Mouse (Mus musculus): Measurements from ENCODE around the gene 9030612E09Rik. TPM values are rescaled to one million over a fixed set of nuclear protein-coding genes. Genes with fewer than 3 reads are reported as not detected.
A peak's percentile ranks its signal among the peaks of the same experiment; 100 is the strongest.

9030612E09Rik gene
- 2.7 and 2.8 TPM in 2 replicates for polyA plus RNA-seq (2015; fragmentation: Nextera tagmentation; extraction: Ambion mirVana)

DNA sequence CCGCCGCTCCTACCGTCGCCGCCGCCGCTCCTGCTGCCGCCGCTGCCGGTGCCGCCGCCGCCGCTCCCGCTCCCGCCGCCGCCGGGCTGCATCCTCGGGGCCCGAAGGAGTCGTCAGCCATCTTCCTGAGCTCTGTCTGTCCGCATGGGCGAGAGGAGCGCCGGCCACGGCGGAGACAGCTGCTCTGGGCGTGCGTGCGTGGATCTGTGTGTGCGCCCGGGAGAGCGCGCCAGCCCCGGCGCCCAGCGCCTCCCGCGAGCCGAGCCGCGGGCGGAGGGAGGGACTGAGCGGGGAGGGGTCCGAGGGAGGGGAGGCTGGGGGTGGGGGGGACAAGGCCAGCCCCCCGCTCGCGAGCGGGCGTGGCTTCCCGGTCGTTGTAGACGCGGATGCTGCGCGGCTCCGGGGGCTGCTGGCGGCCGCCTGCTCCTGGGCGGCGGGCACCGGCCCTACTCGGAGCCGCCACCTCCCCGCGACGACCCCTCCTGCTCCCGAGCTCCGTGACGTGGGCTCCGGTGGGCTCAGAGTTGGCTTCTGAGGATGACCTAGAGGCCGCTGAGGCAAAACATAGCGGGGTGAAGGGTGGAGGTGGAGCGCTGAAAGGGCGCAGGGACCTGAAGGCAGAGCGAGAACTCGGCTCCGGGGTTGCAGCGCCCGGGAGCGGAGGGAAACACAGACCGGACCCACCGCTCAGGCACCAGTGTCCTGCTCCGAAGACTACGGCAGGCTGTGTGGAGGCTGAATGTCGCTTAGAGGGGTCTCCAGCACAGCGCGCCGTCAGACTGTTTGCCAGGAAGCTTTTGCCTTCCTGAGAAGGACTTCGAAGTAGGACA lies at the start of gene 9030612E09Rik, which contains the start of gene Sobp:
TSS of gene 9030612E09Rik (plus strand) at position 379 of the 830 bp plus-strand sequence.
TSS of gene Sobp (minus strand) at position 205 of the 830 bp plus-strand sequence.
- H3K9me3 ChIP-seq: no peaks in the 10 kb centered on the region
- peak within 1 kb of the TSS; percentile 99 for H3K9ac ChIP-seq
- H3K27me3 ChIP-seq: peaks cover 3% of the 10 kb centered on the region; the same call in 1 of the 2 replicates
- H3K36me3 ChIP-seq: no peaks in the 10 kb centered on the region
- peaks cover 41% of the 10 kb centered on the region for H3K4me1 ChIP-seq (replicated peaks)
- H3K4me3 ChIP-seq: peak within 1 kb of the TSS; percentile 94
- ATAC-seq (ENCODE audit: low FRiP score): peak; percentile 89
- WGBS: under 1% methylated on average over 72 of the region's 91 CpGs
- H3K27ac ChIP-seq: peak within 1 kb of the TSS; percentile 99
- peak within 1 kb of the TSS; percentile 88 for H3K4me2 ChIP-seq

DNA sequence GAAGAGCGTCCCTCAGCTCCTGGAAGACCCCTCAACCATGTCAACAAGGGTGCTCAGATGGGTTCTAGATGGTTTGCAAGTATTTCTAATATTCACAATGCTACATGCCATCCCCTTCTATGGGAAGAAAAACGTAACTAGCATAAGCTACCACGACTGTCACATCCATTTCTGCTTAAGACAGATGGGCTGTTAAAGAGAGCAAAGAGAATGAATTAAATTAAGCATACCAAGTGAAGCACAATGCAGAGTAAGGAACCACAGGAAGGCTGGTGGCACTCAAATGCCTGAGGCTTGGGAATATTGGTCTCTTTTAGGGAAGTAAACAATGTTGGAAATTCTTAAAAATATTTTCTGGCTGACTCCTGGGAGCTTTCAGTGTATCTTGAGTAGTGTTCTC lies 45.8 kb upstream of the 9030612E09Rik start:
- no peaks in the 10 kb centered on the region for H3K27me3 ChIP-seq
- 0 out of 2 replicates have a peak, but pooled peaks have one; percentile 32 for ATAC-seq (ENCODE audit: low FRiP score)
- H3K4me3 ChIP-seq: no peak overlapping the region
- no peak overlapping the region for H3K4me2 ChIP-seq
- no peak overlapping the region for H3K9ac ChIP-seq
- H3K36me3 ChIP-seq: peaks cover 15% of the 10 kb centered on the region; the same call in 1 of the 2 replicates
- H3K9me3 ChIP-seq: no peaks in the 10 kb centered on the region
- H3K4me1 ChIP-seq (replicated peaks): peaks cover 33% of the 10 kb centered on the region
- whole genome bisulfite sequencing: 14% methylated on average over 3 of the region's 3 CpGs
- H3K27ac ChIP-seq: no peak overlapping the region

DNA sequence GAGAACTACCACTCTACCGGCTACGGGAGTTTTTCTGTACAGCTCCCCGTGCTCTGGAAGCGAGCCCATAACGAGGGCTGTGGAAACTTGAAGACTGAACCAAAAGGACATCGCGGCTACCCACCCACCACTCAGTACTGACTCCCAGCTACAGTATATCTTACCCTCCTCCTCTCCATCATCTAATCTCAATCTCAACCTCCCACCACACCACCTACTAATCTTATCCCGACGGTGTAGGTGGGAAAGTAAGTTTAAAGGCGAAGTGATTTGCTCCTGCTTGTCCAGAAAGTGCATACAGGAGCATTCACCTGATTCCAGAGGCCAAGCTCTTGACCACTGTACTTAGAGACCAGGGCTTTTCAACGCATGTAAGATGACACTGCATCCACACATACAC lies 40.5 kb upstream of the 9030612E09Rik start:
- ATAC-seq (ENCODE audit: low FRiP score): no peak
- H3K36me3 ChIP-seq: peaks cover 4% of the 10 kb centered on the region
- 91% methylated on average over 11 of the region's 11 CpGs for WGBS
- H3K27ac ChIP-seq: no peak overlapping the region
- H3K9me3 ChIP-seq: no peaks in the 10 kb centered on the region
- H3K9ac ChIP-seq: no peak overlapping the region
- H3K27me3 ChIP-seq: no peaks in the 10 kb centered on the region
- no peak overlapping the region for H3K4me3 ChIP-seq
- no peak overlapping the region for H3K4me2 ChIP-seq
- peaks cover 14% of the 10 kb centered on the region for H3K4me1 ChIP-seq (replicated peaks)

DNA sequence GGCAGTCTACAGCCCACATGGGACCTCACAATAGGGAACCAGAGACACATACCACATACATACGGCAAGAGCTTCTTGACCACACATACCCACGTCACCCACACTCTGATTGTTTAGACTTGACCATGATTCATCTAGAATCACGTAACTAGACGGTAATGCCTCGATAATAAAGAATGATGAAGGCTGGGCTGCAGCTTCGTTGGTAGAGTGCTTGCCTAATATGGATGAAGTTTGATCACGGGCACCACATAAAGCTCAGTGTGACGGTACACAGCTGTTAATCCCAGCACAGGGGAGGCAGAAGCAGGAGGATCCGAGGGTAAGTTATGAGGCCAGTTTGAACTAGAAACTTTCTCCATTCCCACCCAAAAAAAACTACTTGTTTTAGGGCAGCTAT lies 31.3 kb upstream of the 9030612E09Rik start:
- H3K9ac ChIP-seq: no peak overlapping the region
- H3K4me3 ChIP-seq: no peak overlapping the region
- no peaks in the 10 kb centered on the region for H3K27me3 ChIP-seq
- H3K27ac ChIP-seq: no peak overlapping the region
- no peak for ATAC-seq (ENCODE audit: low FRiP score)
- WGBS: 86% methylated on average over 9 of the region's 9 CpGs
- no peaks in the 10 kb centered on the region for H3K4me1 ChIP-seq (replicated peaks)
- no peak overlapping the region for H3K4me2 ChIP-seq
- H3K9me3 ChIP-seq: no peaks in the 10 kb centered on the region
- 0 out of 2 replicates have a peak, but pooled peaks cover 3% of the 10 kb centered on the region for H3K36me3 ChIP-seq

DNA sequence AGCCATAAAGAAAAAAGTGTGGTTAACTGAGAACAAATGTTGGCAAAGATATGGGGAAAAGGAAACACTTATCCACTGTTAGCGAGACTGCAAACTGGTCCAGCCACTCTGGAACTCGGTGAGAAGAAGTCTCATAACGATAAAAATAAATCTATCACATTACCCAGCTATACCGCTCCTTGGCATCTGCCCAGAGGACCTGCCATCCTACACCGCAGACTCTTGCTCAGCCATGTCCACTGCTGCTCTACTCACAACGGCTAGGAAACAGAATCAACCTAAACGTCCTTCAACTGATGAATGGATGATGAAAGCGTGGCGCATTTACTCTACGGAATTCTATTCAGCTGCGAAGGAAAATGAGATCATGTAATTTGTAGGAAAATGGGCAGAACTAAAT lies 26.0 kb upstream of the 9030612E09Rik start:
- Histone ChIP-seq H3K9me3 (no peaks in the 10 kb centered on the region), H3K27ac (no peak overlapping the region), H3K4me2 (no peak overlapping the region), H3K4me1 (replicated peaks) (peaks cover 6% of the 10 kb centered on the region; the same call in 1 of the 2 replicates), H3K27me3 (no peaks in the 10 kb centered on the region), H3K4me3 (no peak overlapping the region), H3K36me3 (0 out of 2 replicates have a peak, but pooled peaks cover 3% of the 10 kb centered on the region), H3K9ac (no peak overlapping the region)
- ATAC-seq (ENCODE audit: low FRiP score): no peak
- 85% methylated on average over 11 of the region's 11 CpGs for WGBS

DNA sequence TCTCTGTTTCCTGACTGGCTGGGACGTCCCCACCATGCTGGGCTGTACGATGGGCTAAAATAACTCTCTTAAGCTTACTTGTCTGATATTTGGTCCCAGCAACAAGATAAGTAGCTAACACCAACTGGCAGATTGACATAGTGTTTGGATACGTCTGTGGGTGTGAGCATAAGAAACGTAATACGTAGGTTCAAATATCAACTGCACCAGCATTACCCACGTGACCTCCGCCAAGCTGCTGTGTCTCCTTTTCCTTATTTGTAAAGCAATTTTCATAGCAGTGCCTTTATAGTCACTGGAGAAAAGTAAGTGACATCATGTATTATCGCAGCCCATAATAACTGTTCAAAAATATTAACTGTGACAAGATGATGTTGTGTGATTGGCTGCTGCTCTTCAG lies 21.9 kb upstream of the 9030612E09Rik start:
- 0 out of 2 replicates have a peak, but pooled peaks cover 3% of the 10 kb centered on the region for H3K36me3 ChIP-seq
- H3K4me2 ChIP-seq: no peak overlapping the region
- H3K27ac ChIP-seq: no peak overlapping the region
- H3K4me3 ChIP-seq: no peak overlapping the region
- H3K9me3 ChIP-seq: no peaks in the 10 kb centered on the region
- H3K9ac ChIP-seq: no peak overlapping the region
- peaks cover 30% of the 10 kb centered on the region for H3K4me1 ChIP-seq (replicated peaks)
- H3K27me3 ChIP-seq: no peaks in the 10 kb centered on the region
- no peak for ATAC-seq (ENCODE audit: low FRiP score)
- 83% methylated on average over 8 of the region's 8 CpGs for WGBS

DNA sequence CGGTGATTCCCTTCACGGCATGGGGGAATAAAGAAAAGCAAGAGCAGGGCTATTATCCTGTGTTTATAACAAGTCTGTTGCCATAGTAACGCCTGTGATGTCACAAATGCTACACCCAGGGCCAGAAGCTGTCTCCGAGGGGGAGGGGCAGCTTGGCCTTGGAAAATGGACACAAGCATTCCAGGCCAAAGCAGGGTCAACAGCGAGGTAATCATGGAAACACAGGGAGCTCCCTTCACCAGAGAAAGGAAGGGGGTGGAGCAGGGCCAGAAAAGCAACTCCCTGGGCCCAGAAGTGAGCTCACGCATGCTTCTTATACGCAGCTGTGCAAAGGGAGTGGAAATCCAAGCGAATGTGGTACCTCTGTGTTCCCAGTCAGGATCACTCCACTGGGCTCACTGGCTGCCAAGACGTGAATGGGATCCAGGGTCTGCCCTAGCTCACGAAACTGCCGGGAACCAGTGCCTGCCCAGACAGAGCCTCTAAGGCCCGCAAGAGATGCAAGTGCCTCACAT lies 19.4 kb upstream of the 9030612E09Rik start:
- Histone ChIP-seq H3K4me3 (0 out of 2 replicates have a peak overlapping the region, but pooled peaks have one; percentile 4), H3K27me3 (no peaks in the 10 kb centered on the region), H3K9ac (no peak overlapping the region), H3K4me1 (replicated peaks) (peaks cover 26% of the 10 kb centered on the region), H3K4me2 (peak overlapping the region; percentile 46), H3K27ac (peak overlapping the region; percentile 81), H3K36me3 (peaks cover 2% of the 10 kb centered on the region; the same call in 1 of the 2 replicates), H3K9me3 (no peaks in the 10 kb centered on the region)
- WGBS: 4% methylated on average over 12 of the region's 12 CpGs
- ATAC-seq (ENCODE audit: low FRiP score): peak; percentile 76

DNA sequence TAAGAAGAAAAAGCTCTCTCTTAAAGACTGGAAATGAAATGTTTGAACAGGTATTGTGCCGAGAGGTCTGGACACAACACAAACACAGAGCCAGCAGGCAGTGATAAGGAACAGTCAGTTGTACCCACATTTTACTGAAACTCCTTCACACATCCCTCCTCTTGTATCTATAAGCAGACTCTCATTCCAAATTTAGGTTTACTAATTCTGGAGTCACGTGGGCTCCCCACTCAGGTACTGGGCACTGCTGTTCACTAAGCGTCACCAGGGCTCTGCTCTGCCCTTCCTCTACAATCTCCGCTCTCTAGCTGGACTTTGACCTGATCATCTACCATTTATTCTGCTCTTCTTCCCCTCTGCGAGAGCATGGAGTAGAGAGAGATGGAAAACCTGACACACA lies 15.6 kb upstream of the 9030612E09Rik start:
- no peaks in the 10 kb centered on the region for H3K27me3 ChIP-seq
- no peaks in the 10 kb centered on the region for H3K9me3 ChIP-seq
- H3K4me2 ChIP-seq: no peak overlapping the region
- H3K27ac ChIP-seq: no peak overlapping the region
- WGBS: 85% methylated on average over 5 of the region's 5 CpGs
- ATAC-seq (ENCODE audit: low FRiP score): no peak
- no peak overlapping the region for H3K4me3 ChIP-seq
- H3K9ac ChIP-seq: no peak overlapping the region
- H3K36me3 ChIP-seq: peaks cover 6% of the 10 kb centered on the region; the same call in 1 of the 2 replicates
- H3K4me1 ChIP-seq (replicated peaks): peaks cover 30% of the 10 kb centered on the region

DNA sequence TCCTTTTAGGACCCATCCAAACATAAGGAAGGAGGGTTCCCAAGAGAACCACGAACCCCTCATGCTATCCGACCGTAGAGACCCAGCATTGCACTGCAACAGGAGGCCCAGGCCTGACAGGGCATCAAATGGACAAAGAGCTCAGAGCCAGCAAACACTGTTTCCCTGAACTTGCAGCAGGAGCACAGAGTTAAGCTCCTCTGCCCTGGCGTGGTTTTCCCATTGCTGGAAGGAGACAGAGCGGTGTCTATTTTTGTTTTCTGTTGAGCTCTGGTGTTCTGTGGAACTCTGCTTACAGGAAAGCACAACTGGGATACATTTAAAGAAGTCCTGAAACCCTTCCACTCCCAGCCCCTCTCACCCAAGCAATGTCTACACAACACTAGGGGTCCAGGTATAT lies 15.2 kb upstream of the 9030612E09Rik start:
- peaks cover 6% of the 10 kb centered on the region; the same call in 1 of the 2 replicates for H3K36me3 ChIP-seq
- no peak overlapping the region for H3K4me2 ChIP-seq
- H3K4me3 ChIP-seq: no peak overlapping the region
- H3K9me3 ChIP-seq: no peaks in the 10 kb centered on the region
- H3K9ac ChIP-seq: no peak overlapping the region
- WGBS: 76% methylated on average over 5 of the region's 5 CpGs
- H3K27me3 ChIP-seq: no peaks in the 10 kb centered on the region
- ATAC-seq (ENCODE audit: low FRiP score): no peak
- H3K4me1 ChIP-seq (replicated peaks): peaks cover 26% of the 10 kb centered on the region
- no peak overlapping the region for H3K27ac ChIP-seq

DNA sequence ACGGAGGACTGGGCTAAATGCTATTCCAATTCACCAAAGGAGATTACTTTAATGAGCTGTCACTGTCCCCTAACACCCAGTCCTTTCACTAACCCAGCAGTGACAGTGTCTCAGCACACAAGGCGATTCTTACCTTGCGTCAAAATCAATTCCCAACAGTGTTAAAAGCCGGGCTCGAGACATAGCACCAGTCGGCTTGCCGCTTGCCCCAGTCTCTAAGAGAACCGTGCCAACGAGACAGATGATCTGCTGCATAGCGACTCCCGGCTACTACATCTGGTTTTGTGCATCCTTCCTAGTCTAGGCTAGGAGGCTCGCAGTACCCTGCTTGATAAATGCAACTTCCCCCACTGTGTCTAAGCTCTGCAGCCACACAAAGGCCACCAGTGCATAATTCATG lies 12.2 kb upstream of the 9030612E09Rik start:
- Histone ChIP-seq H3K9ac (0 out of 2 replicates have a peak overlapping the region, but pooled peaks have one; percentile 30), H3K4me3 (no peak overlapping the region)
- WGBS: 44% methylated on average over 12 of the region's 12 CpGs

DNA sequence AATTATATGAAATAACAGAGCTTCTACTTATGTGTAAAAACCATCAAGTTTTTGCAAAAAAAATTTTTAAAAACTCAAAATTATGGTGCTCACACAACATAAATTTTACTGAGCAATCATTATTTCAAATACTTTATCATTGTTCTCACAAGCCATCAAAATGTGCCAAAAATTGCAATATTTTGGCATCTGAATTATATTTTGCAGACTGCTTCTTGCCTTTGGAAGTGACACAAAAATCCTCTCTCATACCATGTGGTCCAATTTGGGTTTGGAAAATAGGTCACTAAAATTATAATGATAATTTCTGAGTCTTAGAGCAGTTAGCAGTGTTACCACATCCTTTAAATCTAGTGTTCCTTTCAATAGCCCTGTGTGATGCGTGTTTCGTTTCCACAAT lies 10.1 kb upstream of the 9030612E09Rik start:
- no peak for ATAC-seq (ENCODE audit: low FRiP score)
- H3K9ac ChIP-seq: no peak overlapping the region

More for the DNA sequence above, 12.2 kb upstream of the 9030612E09Rik start:
- ATAC-seq (ENCODE audit: low FRiP score): peak; percentile 57
- H3K36me3 ChIP-seq: peaks cover 6% of the 10 kb centered on the region; the same call in 1 of the 2 replicates
- peak overlapping the region; percentile 1 for H3K4me2 ChIP-seq
- peak overlapping the region; percentile 9 for H3K27ac ChIP-seq
- 0 out of 2 replicates have a peak, but pooled peaks cover 2% of the 10 kb centered on the region for H3K9me3 ChIP-seq
- no peaks in the 10 kb centered on the region for H3K27me3 ChIP-seq
- peaks cover 20% of the 10 kb centered on the region for H3K4me1 ChIP-seq (replicated peaks)

DNA sequence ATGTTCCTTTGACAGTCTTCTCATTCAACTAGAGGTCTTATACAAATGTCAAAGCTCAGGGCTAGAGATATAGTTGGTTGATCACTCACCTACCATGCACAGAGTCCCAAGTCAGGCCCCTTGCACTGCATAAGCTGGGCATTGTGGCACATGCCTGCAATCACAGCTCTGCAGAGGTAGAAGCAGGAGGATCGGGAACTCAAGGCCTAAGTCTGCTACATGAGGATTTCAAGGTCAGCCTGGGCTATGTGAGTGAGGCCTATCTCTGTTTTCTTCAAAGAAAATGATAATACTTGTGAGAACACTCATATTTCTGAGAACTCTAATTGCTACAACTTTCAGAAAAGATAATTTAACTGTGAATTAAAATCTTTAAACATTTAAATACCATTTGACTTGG lies 8.4 kb upstream of the 9030612E09Rik start:
- no peak overlapping the region for H3K4me3 ChIP-seq
- H3K4me2 ChIP-seq: no peak overlapping the region
- H3K9ac ChIP-seq: no peak overlapping the region
- H3K9me3 ChIP-seq: 0 out of 2 replicates have a peak, but pooled peaks cover 2% of the 10 kb centered on the region
- 93% methylated on average over 1 of the region's 1 CpGs for WGBS
- no peak overlapping the region for H3K27ac ChIP-seq
- peaks cover 49% of the 10 kb centered on the region for H3K4me1 ChIP-seq (replicated peaks)
- ATAC-seq (ENCODE audit: low FRiP score): no peak
- no peaks in the 10 kb centered on the region for H3K36me3 ChIP-seq
- H3K27me3 ChIP-seq: no peaks in the 10 kb centered on the region

More for the DNA sequence above, 10.1 kb upstream of the 9030612E09Rik start:
- H3K27ac ChIP-seq: no peak overlapping the region
- peaks cover 4% of the 10 kb centered on the region; the same call in 1 of the 2 replicates for H3K36me3 ChIP-seq
- H3K4me1 ChIP-seq (replicated peaks): peaks cover 35% of the 10 kb centered on the region
- H3K27me3 ChIP-seq: no peaks in the 10 kb centered on the region
- no peak overlapping the region for H3K4me2 ChIP-seq
- 94% methylated on average over 2 of the region's 2 CpGs for WGBS
- H3K9me3 ChIP-seq: 0 out of 2 replicates have a peak, but pooled peaks cover 2% of the 10 kb centered on the region
- no peak overlapping the region for H3K4me3 ChIP-seq
